Mouse (Mus musculus) brain, embryonic 14.5 days (tissue): Measurements from ENCODE around the gene Snd1.

ENCODE experiments used
- CTCF ChIP-seq: fragments of 200-500 bp; IDR thresholded peaks from 2 replicates; pipeline ENCODE4 v1.5.1; 2012; ENCODE audit warnings: inconsistent platforms, mild to moderate bottlenecking, moderate library complexity, borderline replicate concordance; ENCODE audit not compliant: insufficient read depth, insufficient read length; ENCODE audit errors: extremely low read depth
- POLR2A ChIP-seq: fragments of 200-500 bp; IDR thresholded peaks from 2 replicates; pipeline ENCODE4 v1.6.1; 2012; ENCODE audit warnings: mild to moderate bottlenecking, inconsistent platforms, borderline replicate concordance; ENCODE audit not compliant: poor library complexity, insufficient read depth, insufficient read length, severe bottlenecking; ENCODE audit errors: extremely low read depth

- TF ChIP-seq CTCF (no peak), POLR2A (no peak)
Observed at GRCm38 (mm10) chr6:28582847-28583246, 107.9 kb downstream of the Snd1 start.
